In the genomic region with DNA sequence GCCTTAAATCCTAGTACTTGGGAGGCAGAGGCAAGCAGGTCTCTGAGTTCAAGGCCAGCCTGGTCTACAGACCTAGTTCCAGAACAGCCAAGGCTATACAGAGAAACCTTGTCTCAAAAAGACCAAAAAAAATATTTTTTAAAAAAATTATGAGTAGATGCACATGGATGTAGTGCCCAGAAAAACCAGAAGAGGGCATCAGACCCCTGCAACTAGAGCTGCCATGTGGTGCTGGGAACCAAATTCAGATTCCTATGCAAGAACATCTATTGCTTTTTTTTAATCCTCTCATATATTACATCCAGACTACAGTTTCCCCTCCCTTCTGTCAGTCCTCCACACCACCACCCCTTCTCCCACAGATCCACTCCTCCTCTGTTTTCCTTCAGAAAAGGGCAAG, we compare ENCODE assay signal across 34 mouse cellular contexts. TPM values are rescaled to one million over a fixed set of nuclear protein-coding genes. Genes with fewer than 3 reads are reported as not detected.
DNase-seq lines count a peak whose midpoint lies in the region; ATAC-seq and TF ChIP-seq lines count a peak whose summit lies in the region.
"Had no signal": no experiment of that assay in that cellular context is flagged by ENCODE, and none has a peak within 500 bp of the region (broad histone marks: within the 10 kb centered on the region; RNA-seq: fewer than 3 reads in every experiment).

No protein-coding gene starts in this region.

- H3K9ac ChIP-seq in lung, embryonic 14.5 days = no peak overlapping the region
- H3K9ac ChIP-seq in ES-Bruce4 (ENCODE audit: low read depth, poor library complexity, severe bottlenecking) = 0 out of 2 replicates have a peak overlapping the region, but pooled peaks have one; percentile 56
- H3K9ac ChIP-seq in stomach, postnatal 0 days (ENCODE audit: low read length) = no peak overlapping the region
- H3K9ac ChIP-seq: embryonic facial prominence, embryonic 13.5 days; forebrain, postnatal 0 days; hindbrain, embryonic 12.5 days; hindbrain, embryonic 15.5 days had no signal

- in situ Hi-C loops in Patski (cut with MboI; ENCODE audit: low pct_unique_long_range_greater_than_20kb) = loop anchor here (25.0 kb wide), 1 partner anchor 256 kb away; a partner anchor contains a TSS

- H3K4me1 ChIP-seq in lung, embryonic 14.5 days (ENCODE audit: insufficient read depth) = no peaks in the 10 kb centered on the region
- no peaks in the 10 kb centered on the region for H3K4me1 ChIP-seq in ES-Bruce4 (ENCODE audit: control insufficient read depth, insufficient read depth, low read length)
- no peaks in the 10 kb centered on the region for H3K4me1 ChIP-seq in stomach, postnatal 0 days (replicated peaks; ENCODE audit: control insufficient read depth, insufficient read depth)
- H3K4me1 ChIP-seq: embryonic facial prominence, embryonic 13.5 days; hindbrain, embryonic 12.5 days; hindbrain, embryonic 15.5 days had no signal

- CTCF ChIA-PET in Patski (lab: Charles Lee) = interaction anchor here (1.2 kb wide), 1 partner anchor 9 kb away, joined by 4 read pairs; no protein-coding TSS in a partner anchor

- no peak for TF ChIP-seq EP300 in ES-Bruce4 (IDR thresholded peaks at IDR 0.05; ENCODE audit: insufficient read depth, low read depth, low read length)
- TF ChIP-seq EP300 in stomach, postnatal 0 days (optimal IDR thresholded peaks at IDR 0.05) = no peak

- H3K27ac ChIP-seq in lung, embryonic 14.5 days (ENCODE audit: low read depth) = no peak overlapping the region
- H3K27ac ChIP-seq in ES-Bruce4 (ENCODE audit: insufficient read depth, low read length) = peak overlapping the region; percentile 87
- H3K27ac ChIP-seq in stomach, postnatal 0 days (replicated peaks) = no peak overlapping the region
- H3K27ac ChIP-seq: embryonic facial prominence, embryonic 10.5 days; embryonic facial prominence, embryonic 13.5 days; gastrocnemius, adult 2 months; hindbrain, embryonic 12.5 days; hindbrain, embryonic 15.5 days had no signal

- H3K9me3 ChIP-seq in lung, embryonic 14.5 days (ENCODE audit: low read depth, low read length) = no peaks in the 10 kb centered on the region
- H3K9me3 ChIP-seq in ES-Bruce4 (replicated peaks; ENCODE audit: control insufficient read depth, insufficient read depth, low read length, poor library complexity, severe bottlenecking) = no peaks in the 10 kb centered on the region
- H3K9me3 ChIP-seq in stomach, postnatal 0 days (ENCODE audit: control insufficient read depth, low read length) = no peaks in the 10 kb centered on the region
- H3K9me3 ChIP-seq: embryonic facial prominence, embryonic 10.5 days; embryonic facial prominence, embryonic 13.5 days; hindbrain, embryonic 15.5 days had no signal

- H3K36me3 ChIP-seq in lung, embryonic 14.5 days (ENCODE audit: insufficient read depth) = no peaks in the 10 kb centered on the region
- H3K36me3 ChIP-seq in ES-Bruce4 (ENCODE audit: control insufficient read depth, insufficient read depth, low read length, poor library complexity, severe bottlenecking) = no peaks in the 10 kb centered on the region
- no peaks in the 10 kb centered on the region for H3K36me3 ChIP-seq in stomach, postnatal 0 days (ENCODE audit: control insufficient read depth, insufficient read depth, low read length)
- H3K36me3 ChIP-seq: embryonic facial prominence, embryonic 10.5 days; embryonic facial prominence, embryonic 13.5 days; G1E; hindbrain, embryonic 12.5 days; hindbrain, embryonic 15.5 days had no signal

- no peak for TF ChIP-seq POLR2A in ES-Bruce4 (IDR thresholded peaks at IDR 0.05; ENCODE audit: insufficient read depth, low read length)

- H3K4me3 ChIP-seq in lung, embryonic 14.5 days (ENCODE audit: low read depth, low read length) = no peak overlapping the region
- no peak overlapping the region for H3K4me3 ChIP-seq in ES-Bruce4 (ENCODE audit: low read depth, low read length)
- H3K4me3 ChIP-seq in stomach, postnatal 0 days (ENCODE audit: low read depth, low read length) = no peak overlapping the region
- H3K4me3 ChIP-seq: embryonic facial prominence, embryonic 10.5 days; embryonic facial prominence, embryonic 13.5 days; erythroblast, embryonic 14.5 days; gastrocnemius, adult 2 months; hindbrain, embryonic 12.5 days; hindbrain, embryonic 15.5 days had no signal

- no peak for DNase-seq in lung, embryonic 14.5 days
- no peak for DNase-seq in lung, postnatal 4 days
- DNase-seq in Patski (ENCODE audit: low read depth, low spot score) = no peak
- no peak for DNase-seq in stomach, postnatal 0 days (ENCODE audit: low spot score)
- no peak for DNase-seq in adipocyte (ENCODE audit: low spot score)
- DNase-seq in ovary, postnatal 10 days (ENCODE audit: low spot score) = no peak
- DNase-seq: adrenal gland, adult 8-10 months; adrenal gland, postnatal 25 days; cerebellum, adult 11-12 months; cerebellum, adult 8-10 months; cerebellum, postnatal 10 days; cerebellum, postnatal 36 days; embryo, embryonic 11 days; forebrain, postnatal 0 days; gastrocnemius, adult 2 months; gastrocnemius, postnatal 14 days; heart, adult 11 months had no signal

- POLR2A ChIA-PET in Patski (lab: Charles Lee) = no interaction called here

- no peak overlapping the region for H3K4me2 ChIP-seq in lung, embryonic 14.5 days
- H3K4me2 ChIP-seq in stomach, postnatal 0 days (replicated peaks; ENCODE audit: low read depth) = no peak overlapping the region
- H3K4me2 ChIP-seq: embryonic facial prominence, embryonic 13.5 days; heart, embryonic 11.5 days; hindbrain, embryonic 12.5 days; hindbrain, embryonic 15.5 days had no signal

- no peak for ATAC-seq in lung, embryonic 14.5 days (ENCODE audit: insufficient read depth)
- no peak for ATAC-seq in Patski
- no peak for ATAC-seq in stomach, postnatal 0 days (ENCODE audit: low FRiP score, low TSS enrichment)
- no peak for ATAC-seq in CD4-positive, CD25-positive, alpha-beta regulatory T cell, adult 4 months
- ATAC-seq: forebrain, embryonic 14.5 days; forebrain, postnatal 0 days had no signal

- peak; percentile 10; the same call in 1 of the 2 replicates for TF ChIP-seq CTCF in lung, embryonic 14.5 days (IDR thresholded peaks at IDR 0.05; ENCODE audit: low read depth)
- TF ChIP-seq CTCF in ES-Bruce4 (IDR thresholded peaks at IDR 0.05; ENCODE audit: low read depth, low read length) (peak; percentile 13), Patski (IDR thresholded peaks at IDR 0.05) (peak; percentile 25)
- 0 out of 2 replicates have a peak, but pooled peaks have one; percentile 4 for TF ChIP-seq CTCF in stomach, postnatal 0 days (IDR thresholded peaks at IDR 0.05; ENCODE audit: low read depth)

- H3K27me3 ChIP-seq in lung, embryonic 14.5 days (ENCODE audit: insufficient read depth, low read length) = no peaks in the 10 kb centered on the region
- H3K27me3 ChIP-seq in ES-Bruce4 (ENCODE audit: control insufficient read depth, insufficient read depth, low read length, poor library complexity, severe bottlenecking) = no peaks in the 10 kb centered on the region
- no peaks in the 10 kb centered on the region for H3K27me3 ChIP-seq in Patski
- no peaks in the 10 kb centered on the region for H3K27me3 ChIP-seq in stomach, postnatal 0 days (ENCODE audit: control insufficient read depth, insufficient read depth, low read length)
- H3K27me3 ChIP-seq: embryonic facial prominence, embryonic 13.5 days; hindbrain, embryonic 12.5 days; hindbrain, embryonic 15.5 days had no signal

RNA-seq across cellular contexts. Expression of a gene that starts 2.2 kb away (rescaled TPM):
- polyA plus RNA-seq in lung, embryonic 14.5 days (2014; fragmentation: Nextera tagmentation; extraction: Ambion mirVana) = not detected in 2 replicates
- polyA plus RNA-seq in ES-Bruce4 (2011; ENCODE audit: insufficient read depth, insufficient read length, low read depth, missing spikeins) (1.8 and 2.2 TPM in 2 replicates), Patski (2021) (not detected)
- polyA plus RNA-seq in stomach, postnatal 0 days (2015; fragmentation: Nextera tagmentation; extraction: Ambion mirVana) = not detected in 2 replicates
- not detected for polyA plus RNA-seq in CD4-positive, CD25-positive, alpha-beta regulatory T cell, adult 4 months (2017; shearing (Covaris generic))
- polyA plus RNA-seq: brain, embryonic 14.5 days; C2C12; cortical plate, adult 2 months; embryonic facial prominence, embryonic 10.5 days; embryonic facial prominence, embryonic 13.5 days; erythroblast, embryonic 14.5 days; forebrain, embryonic 14.5 days; forebrain, postnatal 0 days; frontal cortex, adult 2 months; G1E; heart, embryonic 11.5 days; heart, embryonic 14.5 days; heart, postnatal 0 days; hindbrain, embryonic 12.5 days; hindbrain, embryonic 15.5 days; intestine, embryonic 14.5 days had no signal

RNA-seq across cellular contexts. Expression of a gene that starts 35.7 kb away (rescaled TPM):
- 33.6 and 37.3 TPM in 2 replicates for polyA plus RNA-seq in lung, embryonic 14.5 days (2014; fragmentation: Nextera tagmentation; extraction: Ambion mirVana)
- polyA plus RNA-seq in ES-Bruce4 (2011; ENCODE audit: insufficient read depth, insufficient read length, low read depth, missing spikeins) = 14.7 and 16.5 TPM in 2 replicates
- polyA plus RNA-seq in Patski (2021) = 0.31 TPM
- polyA plus RNA-seq in stomach, postnatal 0 days (2015; fragmentation: Nextera tagmentation; extraction: Ambion mirVana) = 28.1 and 28.4 TPM in 2 replicates
- not detected for polyA plus RNA-seq in CD4-positive, CD25-positive, alpha-beta regulatory T cell, adult 4 months (2017; shearing (Covaris generic))
- polyA plus RNA-seq: G1E had no signal

RNA-seq across cellular contexts. Expression of a gene that starts 41.9 kb away (rescaled TPM):
- 34.7 and 36.3 TPM in 2 replicates for polyA plus RNA-seq in lung, embryonic 14.5 days (2014; fragmentation: Nextera tagmentation; extraction: Ambion mirVana)
- polyA plus RNA-seq in ES-Bruce4 (2011; ENCODE audit: insufficient read depth, insufficient read length, low read depth, missing spikeins) = 52.2 and 62.7 TPM in 2 replicates
- polyA plus RNA-seq in Patski (2021) = 51.5 TPM
- 21.7 and 22.3 TPM in 2 replicates for polyA plus RNA-seq in stomach, postnatal 0 days (2015; fragmentation: Nextera tagmentation; extraction: Ambion mirVana)
- polyA plus RNA-seq in CD4-positive, CD25-positive, alpha-beta regulatory T cell, adult 4 months (2017; shearing (Covaris generic)) = 10 to 100 TPM; 79.6 to 97.6 TPM

RNA-seq across cellular contexts. Expression of a gene that starts 44.5 kb away (rescaled TPM):
- 0.92 and 2.3 TPM in 2 replicates for polyA plus RNA-seq in lung, embryonic 14.5 days (2014; fragmentation: Nextera tagmentation; extraction: Ambion mirVana)
- polyA plus RNA-seq in ES-Bruce4 (2011; ENCODE audit: insufficient read depth, insufficient read length, low read depth, missing spikeins) (24.4 and 28.4 TPM in 2 replicates), Patski (2021) (1.8 TPM)
- 0.30 and 0.42 TPM in 2 replicates for polyA plus RNA-seq in stomach, postnatal 0 days (2015; fragmentation: Nextera tagmentation; extraction: Ambion mirVana)
- under 1 TPM; 0.16 to 0.63 TPM for polyA plus RNA-seq in CD4-positive, CD25-positive, alpha-beta regulatory T cell, adult 4 months (2017; shearing (Covaris generic))

Comparison
In these comparisons a context has a peak if more than half of its experiments do, and no peak if none do; other contexts are left out.
1. RNA of a gene that starts 35.7 kb away (polyA plus RNA-seq): 33.6 to 37.3 TPM in lung, embryonic 14.5 days, 28.1 to 28.4 TPM in stomach, postnatal 0 days and 14.7 to 16.5 TPM in ES-Bruce4; 0.31 TPM in Patski (single experiment) and not detected in CD4-positive, CD25-positive, alpha-beta regulatory T cell, adult 4 months; every median in the first group is over 10 times any median in the second.
2. Peak in every context shown above with its lines, with median percentiles within 50 percentile points of each other: CTCF ChIP-seq.